Mouse (Mus musculus) forebrain, embryonic 16.5 days (tissue): ENCODE measurements around the gene Anxa3. TPM values are rescaled to one million over a fixed set of nuclear protein-coding genes. Genes with fewer than 3 reads are reported as not detected.

Experiments
- ATAC-seq: fragments of 200-750 bp; cut with Nextera tagmentation; 2 replicates; pipeline ENCODE4 v1.8.0; 2017; ENCODE audit warnings: mild to moderate bottlenecking, moderate library complexity
- H3K27ac ChIP-seq: fragments of 300-500 bp; sonication (generic); 2 replicates; pipeline ENCODE4 v1.5.1; 2014; ENCODE audit warnings: low read length, control low read depth
- H3K27me3 ChIP-seq: fragments of 300-500 bp; sonication (generic); replicated peaks from 2 replicates; pipeline ENCODE4 v1.6.1; 2014; ENCODE audit warnings: low read length; ENCODE audit not compliant: control insufficient read depth, insufficient read depth
- H3K36me3 ChIP-seq: fragments of 300-500 bp; sonication (generic); 2 replicates; pipeline ENCODE4 v1.6.1; 2014; ENCODE audit not compliant: control insufficient read depth, insufficient read depth
- H3K4me1 ChIP-seq: fragments of 300-500 bp; sonication (generic); replicated peaks from 2 replicates; pipeline ENCODE4 v1.6.1; 2014; ENCODE audit warnings: low read length; ENCODE audit not compliant: control insufficient read depth, insufficient read depth
- H3K4me2 ChIP-seq: fragments of 300-500 bp; sonication (generic); 2 replicates; pipeline ENCODE4 v1.6.1; 2014; ENCODE audit warnings: mild to moderate bottlenecking, low read length, control low read depth
- H3K4me3 ChIP-seq: fragments of 300-500 bp; sonication (generic); replicated peaks from 2 replicates; pipeline ENCODE4 v1.5.1; 2014; ENCODE audit warnings: mild to moderate bottlenecking, low read length, control low read depth
- H3K9ac ChIP-seq: fragments of 300-500 bp; sonication (generic); replicated peaks from 2 replicates; pipeline ENCODE4 v1.6.1; 2014; ENCODE audit warnings: low read depth, low read length, control low read depth
- H3K9me3 ChIP-seq: fragments of 300-500 bp; sonication (generic); 2 replicates; pipeline ENCODE4 v1.6.1; 2016; ENCODE audit warnings: low read length; ENCODE audit not compliant: control insufficient read depth
- WGBS: fragments of 180-500 bp; shearing (Covaris S2); extraction: QIAGEN DNeasy Blood & Tissue Kit; methylation state at CpG from one replicate; pipeline ENCODE4 v1.1.7; 2014; 5-methylcytosine and 5-hydroxymethylcytosine counted together
- polyA plus RNA-seq: library from polyadenylated mRNA; unstranded; fragments of >200 nt; fragmentation: Nextera tagmentation; extraction: Ambion mirVana; gene quantifications from 2 replicates; pipeline ENCODE4 v1.2.1, GENCODE M21; 2015

The Anxa3 gene
- polyA plus RNA-seq, 1 experiment from 2014 or later, result 25.0 TPM

DNA sequence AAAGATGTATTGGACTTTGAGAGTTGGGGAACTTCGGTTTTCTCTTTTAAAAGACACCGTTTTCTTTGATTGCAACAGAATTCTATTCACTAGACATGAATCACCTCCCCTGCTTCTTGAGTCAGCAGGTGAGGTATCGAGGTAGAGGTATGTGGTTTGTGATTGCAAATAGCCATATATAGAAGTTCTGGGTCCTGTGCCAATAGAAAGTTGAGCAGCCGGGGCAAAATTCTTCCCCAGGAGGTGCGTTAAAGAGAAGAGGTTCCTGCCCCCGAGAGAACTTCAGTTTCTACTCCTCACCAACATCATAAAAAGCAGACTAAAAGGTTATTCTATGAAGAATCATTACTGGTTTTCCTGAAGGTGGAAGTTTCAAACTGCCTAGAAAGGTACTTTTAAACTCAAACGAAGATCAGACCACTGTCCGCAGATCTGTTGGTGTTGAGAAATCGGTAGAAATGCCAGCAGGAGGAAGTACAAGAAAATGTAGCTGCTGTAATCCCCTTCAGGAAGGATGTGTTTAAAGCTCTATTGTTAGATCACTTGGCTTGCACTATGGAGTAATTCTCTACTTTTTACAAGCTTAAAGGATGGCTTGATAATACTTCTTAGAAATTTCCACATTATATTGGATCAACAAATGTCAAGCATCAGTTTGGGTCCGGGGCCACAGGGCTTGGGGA lies 955 bp downstream of the Anxa3 start:
- WGBS, result 55% methylated on average over 10 of the region's 10 CpGs
- no peaks in the 10 kb centered on the region for H3K9me3 ChIP-seq
- H3K27ac ChIP-seq, result no peak overlapping the region
- H3K36me3 ChIP-seq, result no peaks in the 10 kb centered on the region
- H3K4me1 ChIP-seq, result peaks cover 4% of the 10 kb centered on the region
- ATAC-seq, result no peak
- H3K27me3 ChIP-seq, result no peaks in the 10 kb centered on the region; the same call in 1 of the 2 replicates
- H3K4me3 ChIP-seq, result no peak overlapping the region
- H3K9ac ChIP-seq, result no peak overlapping the region
- H3K4me2 ChIP-seq, result no peak overlapping the region

DNA sequence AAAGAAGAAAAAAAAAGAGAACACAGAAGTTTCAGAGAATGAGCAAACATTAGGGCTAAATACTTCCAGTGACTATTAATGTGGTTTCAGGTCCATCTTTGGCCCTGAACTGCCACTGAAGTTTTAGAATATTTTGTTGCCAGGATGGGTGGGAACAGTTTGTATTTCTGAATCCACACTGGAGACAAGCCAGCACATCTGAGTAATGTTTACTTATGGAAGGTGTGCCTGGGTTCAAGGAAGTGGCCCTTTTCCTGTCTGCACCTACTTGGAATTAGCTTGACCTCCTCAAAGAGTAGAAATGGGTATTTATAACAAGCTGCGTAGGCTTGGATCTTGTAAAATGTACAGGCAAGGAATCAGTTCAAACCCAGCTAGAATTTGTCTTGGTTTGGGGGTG lies 2.6 kb downstream of the Anxa3 start:
- no peak for ATAC-seq
- no peak overlapping the region for H3K9ac ChIP-seq
- H3K4me2 ChIP-seq, result no peak overlapping the region
- H3K4me1 ChIP-seq, result peaks cover 4% of the 10 kb centered on the region
- H3K36me3 ChIP-seq, result no peaks in the 10 kb centered on the region
- H3K27ac ChIP-seq, result no peak overlapping the region
- no peak overlapping the region for H3K4me3 ChIP-seq
- no peaks in the 10 kb centered on the region; the same call in 1 of the 2 replicates for H3K27me3 ChIP-seq
- H3K9me3 ChIP-seq, result no peaks in the 10 kb centered on the region
- 93% methylated on average over 1 of the region's 1 CpGs for WGBS

DNA sequence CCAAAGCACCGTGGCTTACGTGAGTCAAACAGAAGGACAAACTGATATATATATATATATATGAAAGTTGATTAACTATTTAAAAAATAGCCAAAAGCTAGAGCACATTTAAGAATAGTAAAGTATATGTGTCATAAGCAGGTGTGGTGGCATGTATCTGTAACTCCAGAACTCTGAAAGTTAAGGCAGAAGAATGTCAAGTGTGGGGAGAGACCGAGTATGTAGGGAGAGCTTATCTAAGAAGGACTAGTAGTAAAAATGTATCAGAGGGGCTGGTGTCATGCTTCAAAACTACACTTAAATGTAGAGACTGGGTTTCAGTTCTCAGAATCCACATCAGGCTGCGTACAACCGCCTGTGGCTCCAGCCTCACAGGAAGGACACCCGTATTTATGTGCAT lies 4.3 kb downstream of the Anxa3 start:
- no peak for ATAC-seq
- Histone ChIP-seq H3K9me3 (no peaks in the 10 kb centered on the region), H3K9ac (no peak overlapping the region), H3K36me3 (no peaks in the 10 kb centered on the region), H3K4me1 (peaks cover 4% of the 10 kb centered on the region), H3K4me3 (no peak overlapping the region), H3K27ac (no peak overlapping the region), H3K27me3 (no peaks in the 10 kb centered on the region; the same call in 1 of the 2 replicates), H3K4me2 (no peak overlapping the region)
- 92% methylated on average over 6 of the region's 6 CpGs for WGBS

DNA sequence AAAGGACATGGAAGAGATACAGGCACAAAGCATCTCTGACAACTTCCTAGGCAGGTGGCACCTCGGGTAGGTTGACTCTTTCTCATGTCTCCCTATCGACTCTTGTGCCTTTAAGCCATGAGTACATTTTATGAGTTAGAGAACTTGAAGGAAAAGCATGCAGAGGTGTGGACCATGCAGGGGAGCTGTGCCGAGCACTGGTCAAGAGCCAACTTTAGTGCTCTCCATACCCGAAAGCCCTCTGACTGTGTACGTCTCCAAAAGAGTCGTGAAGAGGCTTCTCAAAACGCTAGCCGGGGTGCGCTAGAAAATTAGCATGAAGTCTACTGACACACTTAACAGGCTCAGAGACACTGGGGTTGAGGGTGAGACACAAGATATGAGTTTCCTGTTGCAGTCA lies 6.0 kb downstream of the Anxa3 start:
- Histone ChIP-seq H3K27ac (no peak overlapping the region), H3K9me3 (no peaks in the 10 kb centered on the region), H3K4me3 (no peak overlapping the region), H3K4me2 (no peak overlapping the region), H3K9ac (no peak overlapping the region), H3K36me3 (no peaks in the 10 kb centered on the region), H3K27me3 (no peaks in the 10 kb centered on the region), H3K4me1 (no peaks in the 10 kb centered on the region)
- WGBS, result 94% methylated on average over 9 of the region's 9 CpGs
- no peak for ATAC-seq

DNA sequence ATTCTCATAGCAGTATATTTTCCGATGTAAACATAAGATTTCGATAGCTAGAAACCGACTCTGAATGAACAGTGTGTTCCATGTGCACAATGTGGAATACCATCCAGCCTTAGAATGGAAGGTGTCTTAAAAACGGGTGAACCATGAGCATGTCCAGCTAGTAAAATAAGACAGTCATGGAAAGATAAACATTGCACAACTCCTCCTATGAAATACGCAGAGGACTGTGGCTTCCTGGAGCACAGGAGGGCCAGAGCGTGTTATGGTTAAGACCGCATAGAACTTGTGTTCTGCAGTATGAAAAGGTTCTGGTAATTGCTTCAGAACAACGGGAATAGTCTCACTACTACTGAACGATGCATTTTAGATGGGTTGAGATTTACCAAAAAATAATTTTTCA lies 6.8 kb downstream of the Anxa3 start:
- no peaks in the 10 kb centered on the region for H3K27me3 ChIP-seq
- no peak for ATAC-seq
- no peak overlapping the region for H3K4me2 ChIP-seq

DNA sequence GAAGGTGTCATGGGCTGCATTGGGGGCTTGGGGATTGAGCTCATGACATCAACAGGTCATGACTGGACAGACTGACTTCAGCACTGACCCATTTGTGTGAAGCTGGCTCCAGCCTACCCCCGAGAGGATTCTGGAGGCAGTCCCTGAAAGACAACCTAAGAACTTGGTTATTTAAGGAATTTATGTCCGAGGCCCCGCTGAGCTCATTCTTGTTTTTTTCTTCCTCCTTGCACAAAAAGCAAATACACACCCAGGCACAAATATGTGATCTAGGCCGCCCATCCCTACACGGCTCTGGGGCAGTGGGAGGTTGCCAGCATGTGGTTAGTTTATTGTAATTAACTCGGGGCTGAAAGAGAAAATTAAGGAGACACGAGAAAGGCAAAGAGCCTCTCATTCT lies 9.0 kb downstream of the Anxa3 start:
- no peak overlapping the region for H3K9ac ChIP-seq
- H3K4me3 ChIP-seq, result no peak overlapping the region
- H3K27me3 ChIP-seq, result no peaks in the 10 kb centered on the region
- no peaks in the 10 kb centered on the region for H3K4me1 ChIP-seq
- no peaks in the 10 kb centered on the region for H3K36me3 ChIP-seq
- no peaks in the 10 kb centered on the region for H3K9me3 ChIP-seq
- 18% methylated on average over 7 of the region's 7 CpGs for WGBS
- no peak overlapping the region for H3K27ac ChIP-seq
- no peak for ATAC-seq
- no peak overlapping the region for H3K4me2 ChIP-seq

More for the DNA sequence above, 6.8 kb downstream of the Anxa3 start:
- Histone ChIP-seq H3K36me3 (no peaks in the 10 kb centered on the region), H3K27ac (no peak overlapping the region), H3K4me1 (no peaks in the 10 kb centered on the region), H3K9me3 (no peaks in the 10 kb centered on the region), H3K9ac (no peak overlapping the region), H3K4me3 (no peak overlapping the region)
- WGBS, result 91% methylated on average over 9 of the region's 9 CpGs

DNA sequence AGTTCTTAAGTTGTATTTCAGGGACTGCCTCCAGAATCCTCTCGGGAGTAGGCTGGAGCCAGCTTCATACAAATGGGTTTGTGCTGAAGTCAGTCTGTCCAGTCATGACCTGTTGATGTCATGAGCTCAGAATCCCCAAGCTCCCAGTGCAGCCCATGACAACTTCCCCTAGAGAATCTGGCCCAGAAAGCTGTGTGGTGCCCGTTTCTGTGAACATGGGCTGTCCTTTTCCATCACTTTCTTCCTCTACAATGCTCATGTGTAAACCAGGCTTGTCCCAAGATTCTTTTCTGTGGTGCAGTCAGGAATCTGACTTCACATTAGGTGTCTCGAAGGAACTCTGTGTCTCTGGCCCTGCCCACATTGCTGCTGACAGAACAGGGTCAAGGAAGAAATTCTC lies 10.0 kb downstream of the Anxa3 start:
- Histone ChIP-seq H3K9me3 (no peaks in the 10 kb centered on the region), H3K9ac (no peak overlapping the region), H3K4me3 (no peak overlapping the region), H3K27me3 (no peaks in the 10 kb centered on the region), H3K27ac (no peak overlapping the region), H3K4me2 (no peak overlapping the region), H3K36me3 (no peaks in the 10 kb centered on the region), H3K4me1 (no peaks in the 10 kb centered on the region)
- no peak for ATAC-seq
- WGBS, result 60% methylated on average over 3 of the region's 3 CpGs

DNA sequence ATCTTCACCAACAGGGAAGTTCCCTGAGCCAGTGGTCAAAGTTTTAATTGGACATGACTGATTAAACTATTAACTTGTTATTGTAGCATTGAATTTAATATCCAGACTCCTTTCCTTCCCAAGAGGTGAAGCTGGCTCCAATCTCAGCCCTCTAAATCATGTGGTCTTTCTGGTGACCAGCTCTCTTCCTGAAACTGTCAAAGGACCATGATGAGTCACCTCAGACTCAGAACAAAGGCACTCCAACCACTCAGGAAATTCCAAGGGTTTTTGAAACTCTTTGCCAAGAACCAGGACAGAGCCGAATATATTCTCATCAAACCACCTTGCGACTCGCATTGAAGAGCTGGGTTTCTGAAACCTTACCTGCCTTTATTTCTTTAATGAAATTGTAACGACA lies 11.2 kb downstream of the Anxa3 start:
- Histone ChIP-seq H3K9me3 (no peaks in the 10 kb centered on the region), H3K27ac (no peak overlapping the region), H3K9ac (no peak overlapping the region), H3K36me3 (no peaks in the 10 kb centered on the region), H3K4me1 (no peaks in the 10 kb centered on the region), H3K27me3 (no peaks in the 10 kb centered on the region), H3K4me3 (no peak overlapping the region), H3K4me2 (no peak overlapping the region)
- WGBS, result 85% methylated on average over 4 of the region's 4 CpGs
- ATAC-seq, result no peak

DNA sequence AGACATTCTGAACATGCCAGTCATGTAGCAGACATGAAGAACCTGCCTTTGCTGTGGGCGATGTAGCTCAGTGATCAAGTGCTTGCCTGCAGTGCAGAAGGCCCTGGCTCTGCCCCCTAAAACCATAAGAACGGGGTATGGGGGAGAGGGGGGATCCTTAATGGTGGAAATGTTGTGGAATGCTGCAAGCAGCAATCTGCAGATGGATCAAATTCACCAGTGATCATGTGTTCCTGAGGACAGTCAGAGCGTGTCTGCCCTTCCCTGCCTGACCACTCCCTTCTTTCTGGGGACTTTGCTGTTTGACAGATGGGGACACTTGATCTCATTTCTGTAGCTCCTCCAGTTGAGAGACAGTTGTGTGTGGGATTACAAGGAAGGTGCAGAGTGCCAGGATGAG lies 11.7 kb downstream of the Anxa3 start:
- WGBS, result 87% methylated on average over 3 of the region's 3 CpGs
- no peak for ATAC-seq

DNA sequence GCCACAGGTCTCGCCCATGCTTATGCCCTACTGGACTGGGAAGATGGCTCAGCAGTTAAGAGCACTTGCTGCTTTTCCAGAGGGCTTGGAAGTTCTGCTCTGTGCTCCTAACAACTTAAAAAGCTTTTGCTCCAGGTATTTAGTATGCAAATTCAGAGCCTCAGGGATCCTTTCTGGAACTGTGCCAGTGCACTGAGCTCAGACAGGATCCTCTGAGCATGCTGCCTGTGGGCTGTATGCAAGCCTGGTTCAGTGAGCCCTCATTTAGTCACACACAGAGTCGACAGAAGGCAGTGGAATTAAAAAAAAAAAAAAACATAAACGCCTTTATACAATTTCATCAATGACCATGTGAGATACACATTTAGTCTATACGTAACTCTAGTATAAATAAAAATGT lies 17.5 kb downstream of the Anxa3 start:
- Histone ChIP-seq H3K27me3 (no peaks in the 10 kb centered on the region), H3K9ac (no peak overlapping the region), H3K4me1 (no peaks in the 10 kb centered on the region), H3K36me3 (no peaks in the 10 kb centered on the region), H3K4me3 (no peak overlapping the region), H3K9me3 (no peaks in the 10 kb centered on the region), H3K4me2 (no peak overlapping the region), H3K27ac (no peak overlapping the region)
- ATAC-seq, result no peak
- WGBS, result 64% methylated on average over 4 of the region's 4 CpGs

More for the DNA sequence above, 11.7 kb downstream of the Anxa3 start:
- H3K4me3 ChIP-seq, result no peak overlapping the region
- no peak overlapping the region for H3K27ac ChIP-seq
- H3K4me1 ChIP-seq, result no peaks in the 10 kb centered on the region
- H3K36me3 ChIP-seq, result no peaks in the 10 kb centered on the region
- H3K9ac ChIP-seq, result no peak overlapping the region
- no peaks in the 10 kb centered on the region for H3K27me3 ChIP-seq
- no peaks in the 10 kb centered on the region for H3K9me3 ChIP-seq
- no peak overlapping the region for H3K4me2 ChIP-seq
